Mouse (Mus musculus) embryonic facial prominence, embryonic 12.5 days (tissue): ENCODE data around the gene Prss35. TPM values are rescaled to one million over a fixed set of nuclear protein-coding genes. Genes with fewer than 3 reads are reported as not detected.

Experiments
- ATAC-seq: fragments of 200-750 bp; cut with Nextera tagmentation; 2 replicates; pipeline ENCODE4 v1.8.0; 2017; ENCODE audit not compliant: insufficient number of reproducible peaks, insufficient read depth, low FRiP score, low TSS enrichment
- H3K27ac ChIP-seq: fragments of 300-500 bp; sonication (generic); 2 replicates; pipeline ENCODE4 v1.5.1; 2016; ENCODE audit warnings: mild to moderate bottlenecking
- H3K27me3 ChIP-seq: fragments of 300-500 bp; sonication (generic); 2 replicates; pipeline ENCODE4 v1.6.1; 2016; ENCODE audit warnings: mild to moderate bottlenecking, moderate library complexity
- H3K36me3 ChIP-seq: fragments of 300-500 bp; sonication (generic); 2 replicates; pipeline ENCODE4 v1.6.1; 2016; ENCODE audit warnings: mild to moderate bottlenecking
- H3K4me1 ChIP-seq: fragments of 300-500 bp; sonication (generic); 2 replicates; pipeline ENCODE4 v1.6.1; 2016
- H3K4me2 ChIP-seq: fragments of 300-500 bp; sonication (generic); replicated peaks from 2 replicates; pipeline ENCODE4 v1.6.1; 2016; ENCODE audit warnings: mild to moderate bottlenecking, moderate library complexity
- H3K4me3 ChIP-seq: fragments of 300-500 bp; sonication (generic); 2 replicates; pipeline ENCODE4 v1.5.1; 2016; ENCODE audit warnings: mild to moderate bottlenecking
- H3K9ac ChIP-seq: fragments of 300-500 bp; sonication (generic); 2 replicates; pipeline ENCODE4 v1.6.1; 2016; ENCODE audit warnings: mild to moderate bottlenecking, moderate library complexity
- H3K9me3 ChIP-seq: fragments of 300-500 bp; sonication (generic); 2 replicates; pipeline ENCODE4 v1.6.1; 2016; ENCODE audit warnings: mild to moderate bottlenecking, moderate library complexity
- WGBS: fragments of 180-500 bp; shearing (Covaris S2); methylation state at CpG from one replicate; pipeline ENCODE4 v1.1.7; 2016; 5-methylcytosine and 5-hydroxymethylcytosine counted together
- polyA plus RNA-seq: library from polyadenylated mRNA; unstranded; fragments of >200 nt; fragmentation: Nextera tagmentation; extraction: Ambion mirVana; gene quantifications from 2 replicates; pipeline ENCODE4 v1.2.1, GENCODE M21; 2016

Gene Prss35
- polyA plus RNA-seq, 1 experiment from 2014 or later = 14.9 TPM

- no peak overlapping the region for H3K4me3 ChIP-seq
- H3K27ac ChIP-seq = no peak overlapping the region
- WGBS = 83% methylated on average over 9 of the region's 9 CpGs
- no peaks in the 10 kb centered on the region for H3K9me3 ChIP-seq
- H3K4me1 ChIP-seq = no peaks in the 10 kb centered on the region
- no peaks in the 10 kb centered on the region for H3K36me3 ChIP-seq
- no peak overlapping the region for H3K9ac ChIP-seq
- ATAC-seq = no peak
- no peaks in the 10 kb centered on the region for H3K27me3 ChIP-seq
- H3K4me2 ChIP-seq = no peak overlapping the region
These were observed 8.7 kb upstream of the Prss35 start for GRCm38 (mm10) chr9:86734795-86735194.

- Histone ChIP-seq H3K36me3 (no peaks in the 10 kb centered on the region), H3K9me3 (no peaks in the 10 kb centered on the region), H3K27me3 (no peaks in the 10 kb centered on the region), H3K4me2 (no peak overlapping the region), H3K4me3 (no peak overlapping the region), H3K27ac (no peak overlapping the region), H3K9ac (no peak overlapping the region), H3K4me1 (no peaks in the 10 kb centered on the region)
- WGBS = 78% methylated on average over 4 of the region's 4 CpGs
- ATAC-seq = no peak
These were observed 6.5 kb upstream of the Prss35 start for GRCm38 (mm10) chr9:86736991-86737390.

- H3K4me3 ChIP-seq = no peak overlapping the region
- H3K4me1 ChIP-seq = peaks cover 4% of the 10 kb centered on the region; the same call in 1 of the 2 replicates
- H3K27ac ChIP-seq = no peak overlapping the region
- no peaks in the 10 kb centered on the region for H3K36me3 ChIP-seq
- no peak overlapping the region for H3K4me2 ChIP-seq
- H3K27me3 ChIP-seq = no peaks in the 10 kb centered on the region
- H3K9ac ChIP-seq = no peak overlapping the region
- no peak for ATAC-seq
- 88% methylated on average over 1 of the region's 1 CpGs for WGBS
- no peaks in the 10 kb centered on the region for H3K9me3 ChIP-seq
These were observed 5.4 kb upstream of the Prss35 start for GRCm38 (mm10) chr9:86738067-86738466.

GRCm38 (mm10) chr9:86738801-86739200, 4.6 kb upstream of the Prss35 start:
- Histone ChIP-seq H3K27me3 (no peaks in the 10 kb centered on the region), H3K27ac (no peak overlapping the region), H3K4me3 (no peak overlapping the region), H3K36me3 (no peaks in the 10 kb centered on the region), H3K9ac (no peak overlapping the region), H3K9me3 (no peaks in the 10 kb centered on the region), H3K4me1 (peaks cover 6% of the 10 kb centered on the region), H3K4me2 (no peak overlapping the region)
- 95% methylated on average over 8 of the region's 8 CpGs for WGBS
- no peak for ATAC-seq

GRCm38 (mm10) chr9:86739971-86740370, 3.5 kb upstream of the Prss35 start:
- WGBS = 30% methylated on average over 3 of the region's 3 CpGs
- no peak for ATAC-seq
- Histone ChIP-seq H3K4me2 (no peak overlapping the region), H3K9ac (no peak overlapping the region), H3K9me3 (no peaks in the 10 kb centered on the region), H3K4me1 (peaks cover 6% of the 10 kb centered on the region), H3K36me3 (no peaks in the 10 kb centered on the region), H3K27ac (no peak overlapping the region), H3K27me3 (no peaks in the 10 kb centered on the region), H3K4me3 (no peak overlapping the region)

- H3K4me3 ChIP-seq = peak overlapping the region; percentile 36
- H3K36me3 ChIP-seq = no peaks in the 10 kb centered on the region
- H3K9ac ChIP-seq = no peak overlapping the region
- no peak overlapping the region for H3K27ac ChIP-seq
- no peak for ATAC-seq
- H3K4me1 ChIP-seq = peaks cover 6% of the 10 kb centered on the region
- no peaks in the 10 kb centered on the region for H3K9me3 ChIP-seq
- peak overlapping the region; percentile 60 for H3K4me2 ChIP-seq
- no peaks in the 10 kb centered on the region for H3K27me3 ChIP-seq
- 28% methylated on average over 5 of the region's 5 CpGs for WGBS
These were observed 592 bp downstream of the Prss35 start for GRCm38 (mm10) chr9:86744041-86744440.

GRCm38 (mm10) chr9:86745926-86746581, 2.6 kb downstream of the Prss35 start:
- H3K4me1 ChIP-seq = peaks cover 6% of the 10 kb centered on the region
- H3K4me2 ChIP-seq = no peak overlapping the region
- WGBS = 27% methylated on average over 13 of the region's 13 CpGs
- no peak overlapping the region for H3K4me3 ChIP-seq
- H3K27ac ChIP-seq = no peak overlapping the region
- no peaks in the 10 kb centered on the region for H3K27me3 ChIP-seq
- no peaks in the 10 kb centered on the region for H3K36me3 ChIP-seq
- H3K9ac ChIP-seq = no peak overlapping the region
- ATAC-seq = no peak
- H3K9me3 ChIP-seq = no peaks in the 10 kb centered on the region

- Histone ChIP-seq H3K36me3 (no peaks in the 10 kb centered on the region), H3K9ac (no peak overlapping the region), H3K4me1 (no peaks in the 10 kb centered on the region), H3K4me3 (no peak overlapping the region), H3K9me3 (0 out of 2 replicates have a peak, but pooled peaks cover 3% of the 10 kb centered on the region), H3K4me2 (no peak overlapping the region), H3K27ac (no peak overlapping the region), H3K27me3 (no peaks in the 10 kb centered on the region)
- no peak for ATAC-seq
- WGBS = 36% methylated on average over 8 of the region's 8 CpGs
These were observed 19.3 kb downstream of the Prss35 start for GRCm38 (mm10) chr9:86762477-86763376.

GRCm38 (mm10) chr9:86764002-86764401, 20.6 kb downstream of the Prss35 start:
- Histone ChIP-seq H3K4me1 (no peaks in the 10 kb centered on the region), H3K9me3 (0 out of 2 replicates have a peak, but pooled peaks cover 3% of the 10 kb centered on the region), H3K4me3 (no peak overlapping the region), H3K9ac (no peak overlapping the region), H3K4me2 (no peak overlapping the region), H3K36me3 (no peaks in the 10 kb centered on the region), H3K27me3 (no peaks in the 10 kb centered on the region), H3K27ac (no peak overlapping the region)
- 58% methylated on average over 2 of the region's 2 CpGs for WGBS
- ATAC-seq = no peak

- Histone ChIP-seq H3K4me3 (no peak overlapping the region), H3K4me2 (no peak overlapping the region), H3K9ac (no peak overlapping the region), H3K27me3 (no peaks in the 10 kb centered on the region), H3K36me3 (no peaks in the 10 kb centered on the region), H3K4me1 (no peaks in the 10 kb centered on the region), H3K9me3 (no peaks in the 10 kb centered on the region), H3K27ac (no peak overlapping the region)
- no peak for ATAC-seq
- WGBS = 82% methylated on average over 10 of the region's 10 CpGs
These were observed 23.5 kb downstream of the Prss35 start for GRCm38 (mm10) chr9:86766991-86767390.

- 83% methylated on average over 3 of the region's 3 CpGs for WGBS
- no peaks in the 10 kb centered on the region for H3K4me1 ChIP-seq
These were observed 29.4 kb downstream of the Prss35 start for GRCm38 (mm10) chr9:86772897-86773296.

GRCm38 (mm10) chr9:86773996-86774395, 30.5 kb downstream of the Prss35 start:
- Histone ChIP-seq H3K4me3 (no peak overlapping the region), H3K4me2 (no peak overlapping the region), H3K27ac (no peak overlapping the region), H3K27me3 (no peaks in the 10 kb centered on the region), H3K36me3 (no peaks in the 10 kb centered on the region), H3K9me3 (no peaks in the 10 kb centered on the region), H3K9ac (no peak overlapping the region), H3K4me1 (no peaks in the 10 kb centered on the region)
- 78% methylated on average over 8 of the region's 8 CpGs for WGBS
- no peak for ATAC-seq

More at GRCm38 (mm10) chr9:86772897-86773296, 29.4 kb downstream of the Prss35 start:
- H3K9ac ChIP-seq = no peak overlapping the region
- H3K27me3 ChIP-seq = no peaks in the 10 kb centered on the region
- no peak overlapping the region for H3K27ac ChIP-seq
- H3K4me3 ChIP-seq = no peak overlapping the region
- no peak for ATAC-seq
- H3K9me3 ChIP-seq = no peaks in the 10 kb centered on the region
- H3K4me2 ChIP-seq = no peak overlapping the region
- H3K36me3 ChIP-seq = no peaks in the 10 kb centered on the region
